Mouse (Mus musculus): ENCODE measurements at regions not wholly inside any gene's neighbourhood (a gene's known extent, or its start where the extent isn't known, plus 50 kb on each side); places are given as distances from the start of the nearest gene placed in this dataset.

- DNase-seq (ENCODE audit: low spot score in 2 of 2), result no peak
These were observed 153.6 kb downstream of the Thbs2 start for GRCm38 (mm10) chr17:14540269-14540975.

GRCm38 (mm10) chr17:14539651-14540050, 154.4 kb downstream of the Thbs2 start:
- DNase-seq (ENCODE audit: low spot score in 2 of 2), result no peak

GRCm38 (mm10) chr17:14539191-14539590, 154.8 kb downstream of the Thbs2 start:
- DNase-seq (ENCODE audit: low spot score in 2 of 2), result no peak

GRCm38 (mm10) chr17:14538527-14538926, 155.5 kb downstream of the Thbs2 start:
- DNase-seq (ENCODE audit: low spot score in 2 of 2), result no peak

- DNase-seq (ENCODE audit: low spot score in 2 of 2), result no peak
These were observed 161.1 kb downstream of the Thbs2 start for GRCm38 (mm10) chr17:14532979-14533314.

- no peak for DNase-seq (ENCODE audit: low spot score in 2 of 2)
These were observed 161.6 kb downstream of the Thbs2 start for GRCm38 (mm10) chr17:14532298-14532978.

- no peak for DNase-seq (ENCODE audit: low spot score in 2 of 2)
These were observed 162.2 kb downstream of the Thbs2 start for GRCm38 (mm10) chr17:14531796-14532195.

- no peak for DNase-seq (ENCODE audit: low spot score in 2 of 2)
These were observed 166.3 kb downstream of the Thbs2 start for GRCm38 (mm10) chr17:14527691-14528090.

GRCm38 (mm10) chr17:14525255-14525654, 168.8 kb downstream of the Thbs2 start:
- no peak for DNase-seq (ENCODE audit: low spot score in 2 of 2)

GRCm38 (mm10) chr17:14524426-14525236, 169.4 kb downstream of the Thbs2 start:
- DNase-seq (ENCODE audit: low spot score in 2 of 2), result peak; percentile 71 to 74

- DNase-seq (ENCODE audit: low spot score in 2 of 2), result no peak
These were observed 172.0 kb downstream of the Thbs2 start for GRCm38 (mm10) chr17:14522011-14522410.

GRCm38 (mm10) chr17:14520565-14520964, 173.5 kb downstream of the Thbs2 start:
- DNase-seq (ENCODE audit: low spot score in 2 of 2), result peak; percentile 84 to 92

- DNase-seq (ENCODE audit: low spot score in 2 of 2), result no peak
These were observed 174.7 kb downstream of the Thbs2 start for GRCm38 (mm10) chr17:14519367-14519766.

GRCm38 (mm10) chr17:14518216-14518615, 175.8 kb downstream of the Thbs2 start:
- DNase-seq (ENCODE audit: low spot score in 2 of 2), result no peak

- DNase-seq (ENCODE audit: low spot score in 2 of 2), result no peak
These were observed 176.7 kb downstream of the Thbs2 start for GRCm38 (mm10) chr17:14517368-14517767.

GRCm38 (mm10) chr17:14516097-14516496, 177.9 kb downstream of the Thbs2 start:
- peak; percentile 70 to 71 for DNase-seq (ENCODE audit: low spot score in 2 of 2)

GRCm38 (mm10) chr17:14513454-14513853, 180.6 kb downstream of the Thbs2 start:
- no peak for DNase-seq (ENCODE audit: low spot score in 2 of 2)

GRCm38 (mm10) chr17:14510486-14510885, 183.5 kb downstream of the Thbs2 start:
- DNase-seq (ENCODE audit: low spot score in 2 of 2), result no peak

GRCm38 (mm10) chr17:14507111-14507510, 186.9 kb downstream of the Thbs2 start:
- DNase-seq (ENCODE audit: low spot score in 2 of 2), result no peak

- DNase-seq (ENCODE audit: low spot score in 2 of 2), result no peak
These were observed 187.9 kb downstream of the Thbs2 start for GRCm38 (mm10) chr17:14506123-14506522.

- DNase-seq (ENCODE audit: low spot score in 2 of 2), result no peak
These were observed 188.6 kb downstream of the Thbs2 start for GRCm38 (mm10) chr17:14505415-14505814.

GRCm38 (mm10) chr17:14503670-14504069, 190.4 kb downstream of the Thbs2 start:
- no peak for DNase-seq (ENCODE audit: low spot score in 2 of 2)

- DNase-seq (ENCODE audit: low spot score in 2 of 2), result no peak
These were observed 192.7 kb downstream of the Thbs2 start for GRCm38 (mm10) chr17:14501341-14501740.
